Mouse (Mus musculus) layer of hippocampus, adult 9-10 months (tissue): ENCODE measurements around the gene Fbln1.

ENCODE experiments used
- DNase-seq: peaks from one replicate; pipeline ENCODE4 v3.0.0; 2022; ENCODE audit warnings: low spot score

Gene Fbln1

GRCm38 (mm10) chr15:85205792-85206702 is at the start of gene Fbln1:
Fbln1 (plus strand) TSS chr15:85205949.
- no peak for DNase-seq

GRCm38 (mm10) chr15:85156198-85156597 is 49.6 kb upstream of the Fbln1 start:
- no peak for DNase-seq

- DNase-seq = no peak
These were observed 44.3 kb upstream of the Fbln1 start for GRCm38 (mm10) chr15:85161416-85161815.

GRCm38 (mm10) chr15:85162693-85163663 is 42.8 kb upstream of the Fbln1 start:
- DNase-seq = no peak

GRCm38 (mm10) chr15:85166433-85166933 is 39.3 kb upstream of the Fbln1 start:
- DNase-seq = no peak

GRCm38 (mm10) chr15:85167086-85167679 is 38.6 kb upstream of the Fbln1 start:
- DNase-seq = no peak

- DNase-seq = no peak
These were observed 33.7 kb upstream of the Fbln1 start for GRCm38 (mm10) chr15:85172054-85172453.

- DNase-seq = no peak
These were observed 32.3 kb upstream of the Fbln1 start for GRCm38 (mm10) chr15:85173425-85173824.

GRCm38 (mm10) chr15:85174060-85174459 is 31.7 kb upstream of the Fbln1 start:
- DNase-seq = no peak

- DNase-seq = no peak
These were observed 28.2 kb upstream of the Fbln1 start for GRCm38 (mm10) chr15:85177576-85177975.

GRCm38 (mm10) chr15:85178172-85178571 is 27.6 kb upstream of the Fbln1 start:
- DNase-seq = no peak

GRCm38 (mm10) chr15:85179528-85180180 is 26.1 kb upstream of the Fbln1 start:
- DNase-seq = no peak

GRCm38 (mm10) chr15:85180368-85180767 is 25.4 kb upstream of the Fbln1 start:
- DNase-seq = no peak

GRCm38 (mm10) chr15:85182063-85182462 is 23.7 kb upstream of the Fbln1 start:
- DNase-seq = no peak

- no peak for DNase-seq
These were observed 18.8 kb upstream of the Fbln1 start for GRCm38 (mm10) chr15:85186916-85187315.

GRCm38 (mm10) chr15:85188167-85188778 is 17.5 kb upstream of the Fbln1 start:
- DNase-seq = no peak

GRCm38 (mm10) chr15:85200446-85201289 is 5.1 kb upstream of the Fbln1 start:
- DNase-seq = peak; percentile 30

GRCm38 (mm10) chr15:85202199-85202598 is 3.5 kb upstream of the Fbln1 start:
- no peak for DNase-seq

- DNase-seq = no peak
These were observed 3.0 kb upstream of the Fbln1 start for GRCm38 (mm10) chr15:85202787-85203186.

- no peak for DNase-seq
These were observed 1.4 kb upstream of the Fbln1 start for GRCm38 (mm10) chr15:85204383-85204782.
